Mouse (Mus musculus): ENCODE results near the gene Fam168b.

Fam168b gene

DNA sequence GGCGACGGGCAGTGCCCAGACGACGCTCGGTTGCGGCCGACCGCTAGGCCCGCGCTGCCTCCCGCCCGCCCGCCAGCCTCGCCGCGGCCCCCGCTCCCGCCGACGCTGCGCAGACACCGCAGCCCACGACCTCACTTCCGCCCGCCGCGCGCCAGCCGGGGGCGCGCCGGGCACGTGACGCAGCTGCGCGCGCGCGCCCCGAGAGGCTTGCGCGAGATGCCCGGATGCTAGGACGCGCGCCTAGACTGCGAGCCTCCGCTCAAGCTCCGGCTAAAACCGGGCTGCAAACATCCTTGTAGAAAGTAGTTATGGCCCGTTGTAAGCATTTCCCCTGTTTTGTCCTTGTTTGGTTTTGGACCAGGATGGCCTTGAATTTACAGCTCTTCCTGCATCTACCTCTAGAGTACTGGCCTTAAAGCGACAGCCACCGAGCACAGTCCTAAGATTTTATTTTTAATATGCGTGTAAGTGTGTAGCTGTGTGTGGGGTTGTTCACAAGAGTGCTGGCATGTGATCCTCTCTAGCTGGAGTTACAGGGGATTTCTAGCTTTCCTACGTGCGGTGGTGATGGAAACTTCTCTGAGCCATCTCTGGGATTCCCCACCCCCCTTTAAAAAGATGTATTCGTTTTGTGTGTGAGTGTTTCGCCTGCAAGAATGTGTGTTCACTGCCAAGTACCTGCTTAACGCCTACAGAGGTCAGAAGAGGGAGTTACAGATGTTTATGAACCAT, at the start of gene Fam168b:
Gene Fam168b (minus strand): TSS at position 179 of the 732 bp plus-strand sequence.
- peak; percentile 88 to 91 for DNase-seq

DNA sequence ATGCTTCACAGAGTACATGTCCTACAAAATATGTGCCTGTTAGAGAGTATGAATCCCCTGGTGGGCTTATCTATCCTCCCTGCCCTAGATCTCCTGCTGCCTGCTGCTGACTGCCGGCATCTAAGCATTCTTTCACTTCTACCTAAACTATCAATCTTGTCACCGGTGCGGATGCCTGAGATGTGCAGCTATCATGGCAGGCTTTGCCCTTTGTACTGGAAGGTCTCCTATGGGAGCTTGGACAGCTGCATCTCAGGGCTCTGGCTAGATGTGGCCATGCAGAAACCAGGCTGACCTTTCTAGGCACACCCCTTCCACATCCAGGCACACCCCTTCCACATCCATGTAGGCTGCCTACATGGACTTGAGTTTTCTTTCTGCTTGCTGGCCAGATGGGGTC, 49.6 kb upstream of the Fam168b start:
- no peak for DNase-seq

DNA sequence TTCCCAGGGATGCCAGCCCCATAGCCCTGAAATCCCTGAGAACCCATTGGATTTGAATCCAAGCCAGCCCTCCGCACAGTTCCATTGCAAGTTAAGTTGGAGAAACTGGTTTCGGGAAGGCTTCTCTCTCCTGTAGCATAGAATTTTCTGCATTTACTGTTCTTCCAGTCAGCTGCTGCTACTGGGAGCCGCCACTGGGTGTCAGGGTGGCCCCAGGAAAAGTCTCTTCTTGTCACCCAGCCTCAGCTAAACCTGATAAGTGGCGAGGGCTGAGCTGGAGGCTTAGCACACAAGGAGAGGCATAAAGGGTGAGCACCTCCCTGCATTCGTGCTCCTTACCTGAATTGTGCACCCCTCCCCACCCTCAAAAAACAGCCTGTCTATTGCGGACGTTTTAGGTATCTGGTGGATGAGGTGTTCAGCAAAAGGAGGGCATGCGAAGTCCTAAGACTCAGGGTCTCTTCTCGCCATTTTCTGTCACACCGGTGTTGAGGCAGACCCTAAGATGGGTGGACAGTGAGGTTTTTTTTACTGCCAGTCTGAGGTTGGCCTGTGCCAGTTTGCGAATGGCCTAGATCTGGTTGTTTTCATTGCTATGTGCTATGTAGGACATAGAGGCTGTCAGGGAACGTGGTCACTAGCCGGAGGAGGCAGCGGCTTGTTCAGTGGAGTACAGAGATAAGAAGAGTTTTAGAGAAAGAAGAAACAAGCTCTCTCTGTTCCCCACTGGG, 48.9 kb upstream of the Fam168b start:
- DNase-seq, result no peak

DNA sequence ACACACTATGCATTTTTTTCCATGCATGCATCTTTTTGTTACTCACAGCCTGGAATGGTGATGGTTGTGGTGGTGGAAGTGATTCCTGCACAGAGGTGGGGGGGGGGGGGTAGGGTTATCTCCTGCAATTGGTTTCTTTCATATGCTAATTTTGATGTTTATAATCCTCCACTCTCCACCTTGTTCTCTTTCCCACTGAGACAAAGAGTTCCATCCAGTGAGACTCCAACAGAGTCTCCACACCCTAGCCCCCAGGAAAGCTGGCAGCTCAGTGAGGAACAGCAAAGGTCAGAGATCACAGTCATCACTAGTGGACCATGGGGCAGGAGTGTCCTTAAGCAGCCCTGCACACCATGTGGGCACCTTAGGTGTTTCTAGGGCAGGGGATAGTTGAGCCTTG, 40.9 kb upstream of the Fam168b start:
- no peak for DNase-seq

DNA sequence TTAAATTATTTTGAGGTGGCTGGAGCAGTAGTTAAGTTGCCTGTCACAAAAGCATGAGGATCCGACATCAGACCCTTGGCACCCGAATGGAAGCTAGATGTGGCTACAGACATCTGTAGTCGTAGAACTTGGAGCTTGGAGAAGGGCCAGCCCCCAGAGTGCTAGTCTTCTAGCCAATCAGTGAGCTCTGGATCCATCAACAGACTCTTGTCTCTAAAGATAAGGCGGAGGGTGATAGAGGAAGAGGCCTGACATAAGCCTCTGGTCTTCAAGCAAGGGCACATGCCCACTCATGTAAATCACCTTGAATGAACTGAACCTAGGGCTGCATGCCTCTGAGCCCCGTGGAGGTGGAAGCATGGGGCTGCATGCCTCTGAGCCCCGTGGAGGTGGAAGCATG, 36.7 kb upstream of the Fam168b start:
- DNase-seq, result no peak

DNA sequence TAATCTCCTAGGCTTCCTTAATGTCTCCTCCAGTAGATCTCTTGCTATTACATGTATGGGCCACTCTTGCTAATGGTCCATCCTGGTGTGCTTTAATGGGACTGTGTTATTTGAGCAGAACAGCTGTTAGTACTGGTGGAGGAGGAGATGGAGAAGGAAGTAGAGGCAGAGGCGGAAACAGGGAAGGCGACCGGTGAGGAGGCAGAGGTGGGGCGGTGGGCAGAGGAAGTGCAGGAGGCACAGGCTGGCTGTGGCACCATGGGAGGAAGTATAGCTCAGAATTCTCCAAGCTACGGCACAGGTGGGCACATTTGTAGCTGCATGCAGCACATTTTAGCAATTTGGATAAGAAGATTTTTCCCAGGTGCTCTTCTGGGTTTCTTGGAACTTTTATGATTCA, 30.7 kb upstream of the Fam168b start:
- DNase-seq, result no peak

DNA sequence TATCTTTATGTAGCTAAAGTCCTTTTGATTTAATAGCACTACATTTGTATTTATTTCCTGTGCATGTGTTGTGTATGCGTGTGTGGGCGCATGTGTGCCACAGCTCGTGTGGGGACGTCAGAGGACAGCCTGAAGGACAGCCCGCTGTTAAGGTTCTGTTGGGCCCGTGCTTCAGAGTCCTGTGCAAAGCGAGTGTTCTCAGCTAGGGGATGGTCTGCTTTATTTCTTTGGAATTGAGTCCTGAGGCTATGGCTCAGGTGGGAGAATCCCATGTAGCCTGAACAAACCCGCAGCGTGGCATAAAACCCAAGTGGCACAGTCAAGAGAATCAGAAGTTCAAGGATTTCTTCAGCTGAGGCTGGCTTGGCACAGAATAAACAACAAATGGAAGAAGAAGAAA, 28.3 kb upstream of the Fam168b start:
- DNase-seq, result no peak

DNA sequence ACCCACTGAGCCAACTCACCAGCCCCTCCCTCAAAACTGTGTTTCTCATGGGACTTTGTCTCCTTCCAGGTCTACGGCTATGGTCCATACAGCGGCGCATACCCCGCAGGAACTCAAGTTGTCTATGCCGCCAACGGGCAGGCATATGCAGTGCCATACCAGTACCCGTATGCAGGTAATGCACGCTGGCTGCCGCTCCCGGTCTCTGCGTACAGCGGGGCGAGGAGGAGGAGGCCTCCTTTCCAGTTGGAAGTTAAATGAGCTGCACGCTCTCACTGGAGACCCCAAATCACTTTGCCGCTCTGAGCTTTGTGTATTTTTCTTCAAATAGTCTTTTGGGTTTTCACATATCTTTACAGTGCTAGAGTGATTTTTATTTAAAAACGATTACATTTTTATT, 26.4 kb upstream of the Fam168b start:
- no peak for DNase-seq

DNA sequence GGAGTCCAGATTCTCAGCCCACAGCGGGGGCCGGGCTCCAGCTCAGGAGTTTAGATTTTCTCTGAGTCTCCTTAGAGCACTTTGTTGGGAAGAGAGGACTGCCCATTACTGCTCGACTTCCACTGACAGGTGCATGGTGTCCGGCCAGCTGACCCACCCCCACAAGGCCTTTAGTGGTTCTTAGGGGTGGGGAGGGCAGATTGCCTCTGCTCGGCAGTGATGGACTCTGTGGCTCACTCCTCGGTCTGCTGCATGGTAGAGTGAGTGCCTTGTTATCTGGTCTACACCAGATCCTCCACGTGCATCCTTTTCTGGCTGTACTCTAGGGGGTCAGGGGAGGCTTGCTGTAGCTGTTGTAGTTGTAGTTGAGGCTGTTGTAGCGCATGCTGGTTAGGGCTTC, 25.5 kb upstream of the Fam168b start:
- DNase-seq, result no peak

DNA sequence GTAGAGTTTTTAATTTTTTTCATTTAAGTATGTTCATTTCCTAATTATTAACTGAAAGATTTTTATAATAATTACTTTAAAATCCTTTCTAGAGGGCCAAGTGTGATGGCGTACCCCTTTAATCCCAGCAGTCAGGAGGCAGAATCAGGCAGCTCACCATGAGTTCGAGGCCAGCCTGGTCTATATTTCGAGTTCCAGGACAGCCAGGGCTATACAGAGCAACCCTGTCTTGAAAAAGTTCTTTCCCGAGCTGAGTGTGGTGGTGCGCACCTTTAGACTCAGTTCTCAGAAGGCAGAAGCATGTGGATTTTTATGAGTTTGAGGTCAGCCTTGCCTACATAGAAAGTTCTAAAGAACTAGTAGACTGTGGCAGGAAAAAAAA, 24.7 kb upstream of the Fam168b start:
- no peak for DNase-seq

DNA sequence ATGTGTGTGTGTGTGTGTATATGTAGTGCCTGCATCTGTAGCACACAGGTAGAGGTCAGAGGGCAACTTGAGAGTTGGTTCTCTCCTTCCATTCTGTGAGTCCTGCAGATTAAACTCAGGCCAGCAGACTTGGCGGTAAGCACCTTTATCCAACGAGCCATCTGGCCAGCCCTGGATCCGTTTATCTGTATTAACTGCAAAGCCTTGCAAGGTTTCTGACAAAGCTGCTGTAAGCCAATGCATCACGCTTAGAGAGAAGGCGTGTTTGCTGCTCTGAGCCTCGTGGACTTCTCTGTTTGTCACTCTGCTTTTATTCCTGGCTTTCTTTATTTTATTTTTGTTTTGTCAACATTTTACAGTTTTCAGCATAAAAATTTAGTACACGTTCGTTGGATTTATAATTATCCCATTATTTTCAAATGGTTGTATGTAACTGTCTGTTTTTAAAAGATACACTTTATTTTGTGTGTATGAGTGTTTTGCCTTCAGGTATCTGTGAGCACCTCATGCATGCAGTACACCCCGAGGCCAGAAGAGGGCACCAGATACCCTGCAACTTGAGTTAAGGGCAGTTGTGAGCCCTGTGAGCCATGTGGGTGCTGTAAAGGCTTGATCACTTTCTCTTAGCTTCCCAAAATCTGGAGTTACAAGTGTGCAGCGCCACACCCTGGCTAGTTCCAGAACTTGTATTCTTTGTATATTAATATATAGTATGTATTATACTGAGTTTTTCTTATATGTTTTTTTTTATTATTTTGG, 24.1 kb upstream of the Fam168b start:
- DNase-seq, result peak; percentile 90 to 93

DNA sequence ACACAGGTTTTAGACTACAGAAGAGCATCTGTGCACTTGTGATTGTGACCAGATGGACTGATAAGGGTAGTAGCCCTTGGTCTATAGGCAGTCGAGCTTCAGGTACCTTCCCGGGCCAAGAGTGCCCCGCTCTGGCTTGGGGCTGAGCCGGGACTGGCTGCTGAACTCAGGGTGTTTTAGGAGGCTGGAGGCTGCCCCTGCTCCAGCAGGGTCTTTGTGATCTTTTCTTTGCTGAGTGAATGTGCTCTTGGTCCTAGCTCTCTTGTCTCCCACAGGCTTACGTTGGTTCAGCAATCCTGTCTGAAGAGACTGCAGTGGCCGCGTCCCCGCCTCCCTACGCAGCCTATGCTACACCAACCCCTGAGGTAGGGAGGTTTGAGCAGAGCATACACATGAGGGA, 23.0 kb upstream of the Fam168b start:
- DNase-seq, result no peak

DNA sequence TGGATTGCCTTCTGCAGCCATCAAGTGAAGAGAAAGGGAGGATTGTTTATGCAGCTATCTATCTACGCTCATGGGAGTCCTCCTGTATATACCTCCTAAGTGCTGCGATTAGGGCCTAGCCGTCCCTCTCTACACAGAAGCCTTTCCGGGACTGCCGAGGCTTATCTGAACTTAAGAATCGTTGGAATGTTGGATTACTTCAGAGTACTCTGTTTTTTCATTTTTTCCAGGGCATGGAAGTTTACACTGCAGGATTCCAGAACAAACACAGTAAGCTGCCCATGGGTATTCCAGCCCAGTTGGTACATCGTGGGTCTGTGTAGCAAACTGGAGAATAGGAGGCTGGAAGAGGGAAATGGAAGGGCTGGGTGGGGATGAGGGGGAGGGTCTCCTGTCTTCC, 21.4 kb upstream of the Fam168b start:
- no peak for DNase-seq

DNA sequence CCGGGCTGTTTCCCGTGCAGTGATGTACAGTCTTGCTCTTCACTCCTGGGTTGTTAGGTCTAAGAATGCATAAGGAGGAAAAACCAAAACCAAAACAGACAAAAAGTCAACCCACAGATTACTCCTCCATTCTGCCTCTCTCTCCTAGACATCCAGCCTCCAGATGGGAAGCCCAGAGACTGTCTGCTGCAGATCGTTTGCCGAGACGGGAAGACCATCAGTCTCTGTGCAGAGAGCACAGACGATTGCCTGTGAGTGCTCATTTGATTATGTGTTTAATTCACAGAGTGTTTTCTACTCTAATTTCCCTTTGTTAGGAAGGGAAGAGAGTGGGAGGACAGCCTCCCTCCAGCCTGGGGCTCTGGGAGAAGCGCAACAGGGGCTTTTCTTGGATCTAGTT, 20.5 kb upstream of the Fam168b start:
- DNase-seq, result no peak

DNA sequence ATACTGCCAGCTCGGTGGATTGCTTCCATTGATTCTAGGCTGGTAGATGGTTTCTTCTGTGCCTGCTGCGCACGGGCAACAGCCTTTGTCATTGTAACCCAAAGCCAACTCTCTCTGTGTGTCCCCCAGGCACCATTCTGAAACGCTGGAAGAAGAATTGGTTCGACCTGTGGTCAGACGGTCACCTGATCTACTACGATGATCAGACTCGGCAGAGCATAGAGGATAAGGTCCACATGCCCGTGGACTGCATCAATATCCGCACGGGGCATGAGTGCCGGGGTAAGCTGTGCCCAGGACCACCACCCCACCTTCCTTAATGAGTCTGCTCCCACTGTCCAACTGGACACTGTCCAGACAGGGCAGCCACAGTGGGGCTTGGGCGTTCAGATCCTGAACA, 20.0 kb upstream of the Fam168b start:
- DNase-seq, result no peak

DNA sequence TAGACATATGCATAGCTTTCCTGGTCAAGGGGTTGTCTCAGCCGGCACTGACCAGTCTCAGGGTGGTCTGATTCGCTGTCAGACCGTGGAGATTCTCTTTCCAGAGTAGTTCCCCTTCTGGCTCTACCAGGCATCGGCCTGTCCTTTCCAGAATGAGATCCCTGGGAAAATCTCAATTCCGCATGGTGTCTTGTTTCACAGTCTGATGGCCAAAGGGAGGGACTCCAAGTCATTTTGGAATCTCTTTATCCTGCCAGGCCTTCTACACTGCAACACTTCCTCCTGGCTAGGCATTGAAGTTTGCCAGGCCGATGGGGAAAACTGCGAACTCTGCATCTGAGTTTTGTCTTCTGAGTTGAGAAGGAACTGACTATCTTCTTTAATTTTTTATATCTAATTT, 17.3 kb upstream of the Fam168b start:
- no peak for DNase-seq

DNA sequence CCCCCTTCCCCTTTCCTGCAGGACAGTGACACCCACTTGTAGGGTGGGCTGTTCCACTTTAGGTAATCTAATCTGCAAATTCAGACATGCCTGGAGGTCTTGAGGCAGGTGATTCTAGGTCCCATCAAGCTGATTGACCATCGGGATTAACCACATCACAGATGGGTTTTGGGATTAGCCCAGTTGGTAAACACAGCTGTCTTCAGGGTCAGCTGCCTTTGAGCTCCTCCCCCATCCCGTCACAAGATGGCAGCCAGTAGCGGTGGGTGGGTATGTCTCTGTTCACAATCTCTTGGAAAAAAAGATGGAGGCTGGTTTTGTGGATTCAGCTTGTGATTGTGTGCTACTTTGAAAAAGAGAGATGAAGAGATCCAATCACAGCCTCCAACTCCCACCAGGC, 16.9 kb upstream of the Fam168b start:
- DNase-seq, result no peak

DNA sequence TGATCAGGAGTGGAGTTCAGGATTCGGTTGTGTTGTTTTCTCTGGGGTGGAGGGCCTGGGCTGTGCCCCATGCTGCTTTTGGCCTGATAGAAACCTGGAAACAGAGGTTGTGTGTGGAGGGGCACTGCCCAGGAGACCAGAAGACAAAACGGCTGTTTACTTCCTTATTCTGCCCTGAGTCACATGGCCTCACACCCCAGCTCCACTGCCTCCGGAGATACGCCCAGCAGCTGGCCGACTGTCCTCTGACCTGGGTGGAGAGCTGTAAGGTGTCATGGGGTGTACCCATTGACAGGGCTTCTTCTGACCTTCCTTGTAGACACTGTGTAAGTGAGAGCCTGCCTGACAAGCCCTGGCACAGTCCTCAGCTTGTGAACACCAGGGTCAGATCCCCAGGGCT, 15.8 kb upstream of the Fam168b start:
- DNase-seq, result no peak

DNA sequence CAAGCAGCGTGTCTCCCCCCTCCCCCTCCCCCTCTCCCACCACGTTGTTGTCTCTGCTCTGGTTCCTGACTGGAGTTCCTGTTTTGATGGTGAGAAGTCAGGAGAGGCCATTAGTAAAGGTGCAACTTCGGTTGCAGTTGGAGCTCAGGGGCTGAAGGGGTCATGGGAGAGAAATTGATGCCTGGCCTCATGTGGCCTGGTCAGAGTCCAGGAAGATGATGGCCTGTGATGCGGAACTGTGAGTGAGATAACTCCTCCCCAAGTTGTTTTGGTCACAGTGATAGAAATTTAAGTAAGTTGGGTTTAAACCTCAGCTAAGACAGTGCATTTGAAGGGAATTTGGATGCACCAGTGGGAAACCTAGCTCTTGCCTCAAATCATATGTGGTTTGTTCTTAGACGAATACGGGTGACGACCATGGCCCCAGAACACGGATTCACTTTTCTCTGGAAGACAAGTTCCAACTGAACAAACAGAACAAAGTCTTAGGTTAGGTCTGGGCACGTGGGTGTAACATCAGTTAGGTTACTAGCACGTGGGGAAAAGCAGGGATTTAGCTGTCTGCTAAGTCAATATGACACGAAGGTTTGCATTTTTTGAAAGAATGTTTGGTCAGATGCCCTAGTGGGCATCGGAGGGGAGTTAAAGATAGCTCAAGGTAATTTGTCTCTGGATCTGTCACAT, 12.3 kb upstream of the Fam168b start:
- DNase-seq, result no peak

DNA sequence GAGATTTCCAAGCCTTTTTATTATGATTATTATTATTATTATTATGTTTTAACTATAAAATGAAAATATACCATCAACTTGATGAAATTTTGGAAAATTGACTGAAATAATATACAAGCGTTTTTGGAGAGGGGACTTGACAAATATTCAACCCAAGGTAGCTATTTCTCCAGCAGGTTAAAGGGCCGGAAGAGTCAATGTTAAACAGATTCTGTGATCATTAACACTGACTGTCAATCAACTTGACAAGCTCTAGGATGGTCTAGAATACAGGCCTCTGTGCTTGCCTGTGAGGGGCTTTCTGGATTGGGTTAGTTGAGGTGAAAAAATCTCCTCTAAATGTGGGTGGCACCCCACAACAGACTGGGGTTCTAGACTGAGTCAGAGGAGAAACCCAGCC, 10.9 kb upstream of the Fam168b start:
- no peak for DNase-seq

DNA sequence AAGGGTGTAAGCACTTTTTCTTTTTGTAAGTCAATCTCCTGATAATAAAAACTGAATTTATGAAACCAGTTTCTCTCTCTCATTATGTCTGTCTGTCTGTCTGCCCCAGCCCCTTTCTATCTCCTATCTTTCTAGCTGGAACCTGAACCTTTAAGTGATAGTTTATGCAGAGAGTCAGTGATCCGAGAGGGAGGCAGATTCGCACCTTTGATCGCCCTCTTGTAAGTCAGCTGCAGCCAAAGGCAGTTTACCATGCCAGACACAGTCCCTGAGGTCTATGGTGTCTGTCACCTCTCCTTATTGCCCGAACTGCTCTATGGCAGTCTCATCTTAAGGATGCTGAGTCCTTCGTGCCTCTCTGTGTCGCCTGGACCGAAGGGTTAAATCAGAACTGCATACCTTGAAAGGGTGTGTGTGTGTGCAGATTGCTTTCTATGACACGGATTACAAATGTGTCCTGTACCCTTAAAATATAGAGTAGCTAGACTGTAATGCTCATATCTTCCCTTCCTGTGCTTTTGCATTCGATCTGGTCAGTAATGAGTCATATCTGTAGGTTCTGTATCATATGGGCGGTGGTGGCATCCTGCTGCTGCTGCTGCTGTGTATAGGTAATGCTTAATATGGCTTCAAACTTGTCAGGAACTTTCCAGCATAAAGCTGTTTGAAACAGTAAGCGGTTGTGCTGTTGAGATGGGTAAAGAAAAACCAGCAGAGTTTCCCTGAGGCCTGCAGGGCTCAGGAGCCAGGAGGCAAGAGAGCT, 9.4 kb upstream of the Fam168b start:
- DNase-seq, result no peak

DNA sequence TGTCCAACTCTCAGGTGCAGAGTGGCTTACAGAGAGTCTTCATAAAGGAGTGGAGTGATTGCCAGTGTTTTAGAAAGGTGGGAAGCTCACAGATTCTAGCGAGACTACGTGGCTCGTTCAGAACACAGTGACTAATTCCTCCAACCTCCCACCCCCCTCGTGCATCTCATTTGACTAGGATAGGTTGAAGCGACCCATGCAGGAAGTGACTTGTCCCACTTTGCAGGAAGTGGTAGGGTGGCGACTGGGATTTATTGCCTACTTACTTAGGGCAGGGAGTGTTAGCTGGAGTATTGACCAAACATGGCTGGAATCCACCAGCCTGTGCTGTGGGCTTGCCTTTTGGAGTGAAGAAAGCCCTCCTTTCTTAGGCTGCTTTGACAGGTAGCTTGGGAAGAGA, 8.7 kb upstream of the Fam168b start:
- peak; percentile 31 to 36 for DNase-seq

All from thymus, postnatal 36 days (tissue).